Mouse (Mus musculus) heart, embryonic 11.5 days (tissue): Measurements from ENCODE around the gene Dpysl4. TPM values are rescaled to one million over a fixed set of nuclear protein-coding genes. Genes with fewer than 3 reads are reported as not detected.

Experiments used
- ATAC-seq: fragments of 200-750 bp; cut with Nextera tagmentation; replicated peaks from 2 replicates; pipeline ENCODE4 v1.8.0; 2017; ENCODE audit warnings: moderate library complexity; ENCODE audit not compliant: insufficient number of reproducible peaks, low FRiP score, low TSS enrichment
- H3K27ac ChIP-seq: fragments of 300-500 bp; sonication (generic); 2 replicates; pipeline ENCODE4 v1.5.1; 2014; ENCODE audit warnings: mild to moderate bottlenecking, low read depth, low read length
- H3K27me3 ChIP-seq: fragments of 300-500 bp; sonication (generic); 2 replicates; pipeline ENCODE4 v1.6.1; 2014; ENCODE audit warnings: mild to moderate bottlenecking, low read length, mixed read lengths; ENCODE audit not compliant: control insufficient read depth, insufficient read depth
- H3K36me3 ChIP-seq: fragments of 300-500 bp; sonication (generic); 2 replicates; pipeline ENCODE4 v1.6.1; 2014; ENCODE audit warnings: mild to moderate bottlenecking, low read length, moderate library complexity, mixed read lengths; ENCODE audit not compliant: control insufficient read depth, insufficient read depth
- H3K4me1 ChIP-seq: fragments of 300-500 bp; sonication (generic); 2 replicates; pipeline ENCODE4 v1.6.1; 2014; ENCODE audit warnings: low read length; ENCODE audit not compliant: control insufficient read depth, insufficient read depth
- H3K4me2 ChIP-seq: fragments of 300-500 bp; sonication (generic); 2 replicates; pipeline ENCODE4 v1.6.1; 2014; ENCODE audit warnings: mild to moderate bottlenecking, moderate library complexity
- H3K4me3 ChIP-seq: fragments of 300-500 bp; sonication (generic); 2 replicates; pipeline ENCODE4 v1.5.1; 2014; ENCODE audit warnings: low read depth, low read length
- H3K9ac ChIP-seq: fragments of 300-500 bp; sonication (generic); 2 replicates; pipeline ENCODE4 v1.6.1; 2014; ENCODE audit warnings: mild to moderate bottlenecking, low read depth, low read length, moderate library complexity
- H3K9me3 ChIP-seq: fragments of 300-500 bp; sonication (generic); replicated peaks from 2 replicates; pipeline ENCODE4 v1.6.1; 2016; ENCODE audit warnings: low read length; ENCODE audit not compliant: control insufficient read depth
- WGBS: fragments of 180-500 bp; shearing (Covaris S2); extraction: QIAGEN DNeasy Blood & Tissue Kit; methylation state at CpG from one replicate; pipeline ENCODE4 v1.1.7; 2014; ENCODE audit not compliant: insufficient replicate concordance; 5-methylcytosine and 5-hydroxymethylcytosine counted together
- polyA plus RNA-seq: library from polyadenylated mRNA; unstranded; fragments of >200 nt; fragmentation: Nextera tagmentation; extraction: Ambion mirVana; gene quantifications from 2 replicates; pipeline ENCODE4 v1.2.1, GENCODE M21; 2014

The Dpysl4 gene
- polyA plus RNA-seq, 1 experiment from 2014 or later, result 4.4 TPM

DNA sequence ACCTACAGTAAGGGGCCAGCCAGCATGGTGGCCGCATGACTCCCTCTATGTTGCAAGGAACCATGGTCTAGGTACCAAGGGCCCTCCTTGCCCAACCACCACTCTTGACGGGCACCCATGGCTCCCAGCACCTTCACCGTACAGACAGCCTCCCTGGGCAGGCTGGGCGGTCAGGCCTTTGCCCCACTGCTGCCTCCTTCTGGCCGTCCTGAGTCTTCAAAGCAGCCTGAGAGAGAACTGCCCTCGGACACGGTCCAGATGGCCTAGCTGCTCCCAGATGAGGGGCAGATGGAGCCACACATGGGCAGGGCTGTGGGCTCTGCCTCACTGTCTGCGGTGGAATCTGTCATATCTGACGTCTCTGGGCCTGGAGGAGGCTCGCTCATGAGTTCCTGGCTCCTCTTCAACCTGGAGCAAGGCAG is 18.2 kb downstream of the Dpysl4 start:
- Histone ChIP-seq H3K36me3 (no peaks in the 10 kb centered on the region), H3K9ac (no peak overlapping the region), H3K27me3 (0 out of 2 replicates have a peak, but pooled peaks cover 2% of the 10 kb centered on the region), H3K4me2 (no peak overlapping the region), H3K27ac (no peak overlapping the region), H3K4me3 (no peak overlapping the region), H3K4me1 (no peaks in the 10 kb centered on the region), H3K9me3 (no peaks in the 10 kb centered on the region)
- no peak for ATAC-seq
- WGBS, result 59% methylated on average over 10 of the region's 10 CpGs

DNA sequence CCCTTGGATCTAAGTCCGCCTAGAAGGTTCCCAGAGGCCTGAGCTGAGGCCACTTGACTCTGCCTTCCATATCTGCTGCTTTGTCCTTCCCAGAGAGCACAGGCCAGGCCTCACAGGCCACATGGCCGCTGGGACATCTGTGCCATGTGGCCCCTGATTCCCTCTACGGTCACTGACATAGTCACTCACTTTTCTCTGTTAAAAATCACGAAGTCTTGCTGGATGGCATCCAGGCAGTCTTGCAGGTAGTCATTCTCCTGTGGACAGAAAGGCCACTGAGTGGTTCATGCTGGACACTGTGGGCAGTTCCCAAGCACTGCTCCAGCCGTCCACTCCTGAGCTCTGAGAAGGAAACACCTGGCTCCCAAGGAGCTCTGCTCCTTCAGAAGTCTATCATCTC is 19.3 kb downstream of the Dpysl4 start:
- whole genome bisulfite sequencing, result 78% methylated on average over 5 of the region's 5 CpGs
- ATAC-seq, result no peak
- Histone ChIP-seq H3K9ac (no peak overlapping the region), H3K36me3 (no peaks in the 10 kb centered on the region), H3K4me1 (no peaks in the 10 kb centered on the region), H3K4me3 (no peak overlapping the region), H3K27ac (no peak overlapping the region), H3K27me3 (no peaks in the 10 kb centered on the region), H3K4me2 (no peak overlapping the region), H3K9me3 (no peaks in the 10 kb centered on the region)

DNA sequence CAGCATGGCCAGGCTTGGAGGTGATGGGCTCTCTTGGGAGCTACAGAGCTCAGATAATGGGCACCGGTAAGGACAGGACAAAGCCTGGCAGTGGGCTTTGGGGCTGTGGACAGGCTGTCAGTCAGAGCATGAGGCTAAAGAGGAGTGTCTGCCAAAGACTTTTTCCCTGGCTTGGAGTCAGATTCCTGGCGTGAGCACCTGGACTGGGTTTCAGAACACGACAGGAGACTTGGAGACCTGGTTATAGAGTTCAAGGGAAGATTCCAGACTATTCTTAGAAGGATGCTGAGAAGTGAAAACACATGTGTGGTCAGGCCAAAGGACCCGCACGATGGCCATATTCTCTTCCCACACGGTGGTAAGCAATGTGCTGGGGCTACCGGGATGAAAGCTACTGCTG is 19.9 kb downstream of the Dpysl4 start:
- H3K27ac ChIP-seq, result no peak overlapping the region
- H3K4me1 ChIP-seq, result no peaks in the 10 kb centered on the region
- no peak for ATAC-seq
- no peaks in the 10 kb centered on the region for H3K27me3 ChIP-seq
- H3K4me3 ChIP-seq, result no peak overlapping the region
- H3K9ac ChIP-seq, result no peak overlapping the region
- 82% methylated on average over 7 of the region's 7 CpGs for WGBS
- H3K9me3 ChIP-seq, result no peaks in the 10 kb centered on the region
- H3K4me2 ChIP-seq, result no peak overlapping the region
- H3K36me3 ChIP-seq, result no peaks in the 10 kb centered on the region

DNA sequence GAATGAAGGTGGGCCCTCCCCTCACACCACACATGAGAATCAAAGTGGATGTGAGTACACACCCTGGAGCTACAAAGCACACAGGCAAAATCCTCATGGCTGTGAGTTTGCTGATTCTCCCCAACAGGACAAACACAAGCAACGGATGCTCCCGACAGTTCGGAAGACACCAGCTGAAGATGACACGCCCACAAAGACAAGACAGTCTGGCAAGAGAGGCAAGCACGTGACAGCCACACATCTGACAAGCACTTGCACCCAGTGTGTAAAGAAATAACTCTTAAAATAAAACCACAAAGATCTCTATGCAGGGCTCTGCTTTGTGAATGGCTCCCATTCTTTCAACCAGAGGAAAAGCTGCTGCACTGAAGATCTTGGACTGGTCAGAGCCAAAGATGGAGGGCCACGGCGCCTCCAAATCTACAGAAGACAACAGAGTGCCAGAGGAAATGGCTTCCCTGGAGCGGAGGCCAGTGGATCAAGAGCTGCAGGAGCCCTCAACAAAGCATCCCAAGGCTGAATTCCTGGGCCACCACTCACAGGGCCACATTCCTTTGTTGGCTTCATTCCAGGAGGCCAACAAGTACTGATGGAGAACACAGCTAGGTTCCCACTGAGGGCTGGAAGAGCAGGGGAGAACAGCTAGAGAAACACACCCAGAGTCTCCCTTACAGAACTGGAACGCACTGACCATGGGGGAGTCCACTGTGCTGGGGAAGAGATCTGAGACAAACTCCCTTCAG is 22.3 kb downstream of the Dpysl4 start:
- Histone ChIP-seq H3K4me2 (no peak overlapping the region), H3K4me1 (no peaks in the 10 kb centered on the region), H3K9ac (no peak overlapping the region), H3K4me3 (no peak overlapping the region), H3K36me3 (no peaks in the 10 kb centered on the region), H3K9me3 (no peaks in the 10 kb centered on the region), H3K27ac (no peak overlapping the region), H3K27me3 (no peaks in the 10 kb centered on the region)
- WGBS, result 80% methylated on average over 9 of the region's 9 CpGs
- ATAC-seq, result no peak

DNA sequence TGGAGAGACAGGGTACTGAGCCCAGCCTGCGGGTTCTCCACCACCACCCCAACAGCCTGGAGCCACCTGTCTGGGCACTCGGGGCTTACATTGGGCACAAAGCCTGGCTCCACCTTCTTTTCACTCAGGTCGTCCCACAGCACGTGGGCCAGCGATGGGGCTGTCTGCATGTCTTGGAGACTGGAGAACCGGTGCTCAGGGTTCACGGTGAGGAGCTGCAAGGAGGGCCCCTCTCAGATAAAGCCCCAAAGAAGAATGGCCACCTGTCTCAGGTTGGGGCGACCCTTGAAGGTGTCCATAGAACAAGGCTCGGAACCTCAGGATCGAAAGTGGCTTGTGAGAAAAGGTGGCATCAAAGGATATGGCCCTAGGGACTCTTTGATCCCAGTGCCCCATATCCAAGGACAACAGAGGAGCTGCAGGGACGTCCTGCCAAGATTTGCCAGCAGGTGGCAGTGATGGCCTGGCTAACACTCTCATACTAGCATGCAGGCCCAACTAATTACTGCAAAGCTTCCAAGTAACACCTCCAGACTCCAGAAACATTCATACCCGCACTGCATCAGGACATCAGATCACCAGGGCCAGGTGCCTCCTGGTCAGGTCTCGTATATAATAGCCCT is 33.5 kb downstream of the Dpysl4 start:
- no peak for ATAC-seq
- WGBS, result 41% methylated on average over 13 of the region's 13 CpGs
- no peak overlapping the region for H3K9ac ChIP-seq

DNA sequence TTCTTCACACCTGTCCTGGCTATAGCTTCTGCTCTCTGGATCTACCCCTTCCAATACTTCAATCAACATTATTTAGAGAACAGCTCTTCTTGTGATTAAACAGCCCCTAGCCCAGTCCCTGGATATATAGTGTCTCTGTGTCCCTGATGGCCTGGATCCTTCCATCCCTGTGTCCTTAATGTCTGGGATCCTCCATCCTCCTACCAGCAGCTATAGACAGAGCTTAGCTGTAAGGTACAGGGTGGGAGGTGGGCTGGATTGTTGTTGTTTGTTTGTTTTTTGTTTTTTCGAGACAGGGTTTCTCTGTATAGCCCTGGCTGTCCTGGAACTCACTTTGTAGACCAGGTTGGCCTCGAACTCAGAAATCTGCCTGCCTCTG is 34.0 kb downstream of the Dpysl4 start:
- H3K27me3 ChIP-seq, result peaks cover 9% of the 10 kb centered on the region
- H3K36me3 ChIP-seq, result no peaks in the 10 kb centered on the region
- ATAC-seq, result no peak
- H3K27ac ChIP-seq, result no peak overlapping the region
- no peak overlapping the region for H3K9ac ChIP-seq
- H3K4me1 ChIP-seq, result no peaks in the 10 kb centered on the region
- WGBS, result 46% methylated on average over 2 of the region's 2 CpGs
- H3K4me3 ChIP-seq, result no peak overlapping the region
- H3K9me3 ChIP-seq, result no peaks in the 10 kb centered on the region
- H3K4me2 ChIP-seq, result no peak overlapping the region

More for the DNA sequence above, 33.5 kb downstream of the Dpysl4 start:
- Histone ChIP-seq H3K4me2 (no peak overlapping the region), H3K27ac (no peak overlapping the region), H3K36me3 (no peaks in the 10 kb centered on the region), H3K4me3 (no peak overlapping the region), H3K9me3 (no peaks in the 10 kb centered on the region), H3K27me3 (peaks cover 9% of the 10 kb centered on the region), H3K4me1 (no peaks in the 10 kb centered on the region)

DNA sequence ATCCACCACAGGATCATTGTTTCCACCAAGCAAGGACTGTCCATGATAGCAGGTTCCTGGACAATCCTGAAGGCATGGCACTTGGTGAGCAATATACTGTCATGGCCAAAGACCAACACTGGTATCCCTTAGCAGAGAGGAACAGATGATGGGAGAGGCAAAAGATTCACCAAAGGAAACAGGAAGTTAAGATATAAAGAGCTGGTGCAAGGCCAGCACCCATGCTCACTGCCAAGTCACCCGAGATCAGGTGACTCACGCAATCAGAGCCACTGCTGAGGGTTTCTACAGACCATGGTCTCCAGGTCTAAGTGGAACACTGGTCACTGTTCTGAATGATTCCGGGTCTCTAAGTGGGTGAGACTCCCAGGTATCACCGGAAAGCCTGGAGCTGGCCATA is 40.1 kb downstream of the Dpysl4 start:
- no peaks in the 10 kb centered on the region for H3K9me3 ChIP-seq
- WGBS, result 73% methylated on average over 4 of the region's 4 CpGs
- no peak for ATAC-seq

DNA sequence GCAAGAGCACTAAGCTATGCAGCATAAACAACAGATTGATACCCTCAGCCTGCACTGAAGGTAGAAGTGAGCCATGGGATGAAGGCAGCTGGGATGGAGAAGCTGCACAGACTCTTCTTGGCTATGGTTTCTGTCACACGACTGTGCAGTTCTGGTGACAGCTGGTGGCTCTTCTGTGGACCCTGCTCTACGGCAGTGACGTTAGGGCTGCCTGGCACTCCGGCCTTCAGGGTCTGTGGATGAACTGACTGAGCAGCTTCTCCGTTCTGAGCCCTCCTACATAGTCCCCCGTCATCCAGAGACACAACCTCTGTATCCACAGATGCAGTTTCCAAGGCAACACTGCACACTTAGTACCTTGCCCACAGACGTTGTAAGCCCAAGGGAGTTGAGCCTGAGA is 40.7 kb downstream of the Dpysl4 start:
- Histone ChIP-seq H3K9ac (no peak overlapping the region), H3K4me2 (no peak overlapping the region), H3K4me1 (no peaks in the 10 kb centered on the region), H3K27me3 (peaks cover 7% of the 10 kb centered on the region), H3K36me3 (no peaks in the 10 kb centered on the region), H3K27ac (no peak overlapping the region), H3K4me3 (no peak overlapping the region), H3K9me3 (no peaks in the 10 kb centered on the region)
- ATAC-seq, result no peak
- 73% methylated on average over 7 of the region's 7 CpGs for WGBS

More for the DNA sequence above, 40.1 kb downstream of the Dpysl4 start:
- H3K9ac ChIP-seq, result no peak overlapping the region
- no peak overlapping the region for H3K4me2 ChIP-seq
- H3K4me3 ChIP-seq, result no peak overlapping the region
- H3K27me3 ChIP-seq, result peaks cover 7% of the 10 kb centered on the region
- H3K4me1 ChIP-seq, result no peaks in the 10 kb centered on the region
- no peak overlapping the region for H3K27ac ChIP-seq
- H3K36me3 ChIP-seq, result no peaks in the 10 kb centered on the region

DNA sequence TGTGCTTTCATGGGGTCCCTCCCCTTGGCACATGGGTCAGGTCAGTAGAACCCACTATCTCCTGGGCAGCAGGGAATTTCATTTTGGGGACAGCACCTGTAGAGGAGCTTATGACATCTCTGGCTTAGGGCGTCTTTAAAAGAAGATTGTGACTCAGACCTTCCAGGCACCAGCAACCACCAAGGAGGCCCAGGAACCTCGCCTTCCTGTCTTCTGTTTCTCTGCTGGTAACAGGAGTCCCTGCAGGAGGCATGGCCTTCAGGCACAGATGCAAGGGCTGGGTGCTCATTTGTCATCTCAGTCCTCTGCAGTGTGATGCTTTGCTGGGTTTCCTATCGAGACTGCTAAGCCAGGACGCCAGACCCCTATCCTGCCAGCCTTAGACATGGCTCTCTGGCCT is 43.2 kb downstream of the Dpysl4 start:
- WGBS, result 67% methylated on average over 4 of the region's 4 CpGs
- H3K9ac ChIP-seq, result no peak overlapping the region

More for the DNA sequence above, 43.2 kb downstream of the Dpysl4 start:
- H3K9me3 ChIP-seq, result no peaks in the 10 kb centered on the region
- peaks cover 4% of the 10 kb centered on the region; the same call in 1 of the 2 replicates for H3K27me3 ChIP-seq
- no peak for ATAC-seq
- no peaks in the 10 kb centered on the region for H3K36me3 ChIP-seq
- no peak overlapping the region for H3K27ac ChIP-seq
- no peak overlapping the region for H3K4me2 ChIP-seq
- H3K4me1 ChIP-seq, result no peaks in the 10 kb centered on the region
- H3K4me3 ChIP-seq, result no peak overlapping the region
